Mouse (Mus musculus): ENCODE measurements around the gene Sgcd.

DNA sequence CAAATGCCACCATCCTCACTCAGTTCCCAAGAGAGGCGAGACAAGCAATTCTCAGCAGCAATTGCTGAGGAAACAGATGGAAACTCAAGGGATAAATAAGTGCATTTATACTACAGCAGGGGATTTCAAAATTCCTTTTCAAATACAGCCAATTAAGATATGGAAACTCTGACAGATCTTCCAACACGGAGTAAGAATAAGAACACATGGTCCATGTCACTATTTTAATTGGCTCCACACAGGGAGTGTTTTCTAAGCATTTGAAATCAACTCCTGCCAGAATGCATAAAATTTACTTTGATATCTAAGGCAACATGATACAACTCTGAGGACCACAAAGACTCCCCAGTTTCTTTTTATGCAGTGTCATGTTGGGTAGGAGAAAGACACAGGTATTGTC, 49.0 kb downstream of the Sgcd start:
- no peak for TF ChIP-seq CTCF (IDR thresholded peaks at IDR 0.05; ENCODE audit: low read depth)
- TF ChIP-seq EP300 (IDR thresholded peaks at IDR 0.05; ENCODE audit: low read depth), result no peak
